Mouse (Mus musculus) spleen, postnatal 14 days (tissue): ENCODE results near the gene Macrod2.

ENCODE experiments used
- DNase-seq, 2 experiments: peaks; one replicate each; pipeline ENCODE4 v3.0.0; 2021 to 2022; ENCODE audit warnings: low spot score in 2 of 2

The Macrod2 gene

GRCm38 (mm10) chr2:141954795-141955194 is 1559.7 kb downstream of the Macrod2 start:
- DNase-seq, result no peak

DNA sequence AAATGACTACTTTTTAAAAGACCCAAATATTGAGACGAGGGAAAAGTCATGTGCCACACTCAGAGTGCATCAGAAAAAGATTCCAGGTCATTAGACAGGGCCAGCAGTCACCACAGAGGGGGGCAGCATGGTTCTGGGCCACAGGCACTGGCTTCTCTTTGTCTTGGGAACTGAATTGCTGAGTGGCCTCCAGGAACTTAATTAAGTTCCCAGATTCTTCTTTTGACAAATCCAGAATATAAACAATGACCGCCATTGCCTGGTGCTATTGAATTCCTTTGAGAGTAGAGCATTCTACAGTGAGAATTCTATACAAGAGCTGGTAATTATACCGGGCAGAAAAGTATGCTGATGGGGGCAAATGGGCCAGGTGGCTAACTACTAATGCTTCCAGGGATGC is 1560.1 kb downstream of the Macrod2 start:
- DNase-seq, result no peak

- no peak for DNase-seq
These were observed 1567.8 kb downstream of the Macrod2 start for GRCm38 (mm10) chr2:141962868-141963267.

DNA sequence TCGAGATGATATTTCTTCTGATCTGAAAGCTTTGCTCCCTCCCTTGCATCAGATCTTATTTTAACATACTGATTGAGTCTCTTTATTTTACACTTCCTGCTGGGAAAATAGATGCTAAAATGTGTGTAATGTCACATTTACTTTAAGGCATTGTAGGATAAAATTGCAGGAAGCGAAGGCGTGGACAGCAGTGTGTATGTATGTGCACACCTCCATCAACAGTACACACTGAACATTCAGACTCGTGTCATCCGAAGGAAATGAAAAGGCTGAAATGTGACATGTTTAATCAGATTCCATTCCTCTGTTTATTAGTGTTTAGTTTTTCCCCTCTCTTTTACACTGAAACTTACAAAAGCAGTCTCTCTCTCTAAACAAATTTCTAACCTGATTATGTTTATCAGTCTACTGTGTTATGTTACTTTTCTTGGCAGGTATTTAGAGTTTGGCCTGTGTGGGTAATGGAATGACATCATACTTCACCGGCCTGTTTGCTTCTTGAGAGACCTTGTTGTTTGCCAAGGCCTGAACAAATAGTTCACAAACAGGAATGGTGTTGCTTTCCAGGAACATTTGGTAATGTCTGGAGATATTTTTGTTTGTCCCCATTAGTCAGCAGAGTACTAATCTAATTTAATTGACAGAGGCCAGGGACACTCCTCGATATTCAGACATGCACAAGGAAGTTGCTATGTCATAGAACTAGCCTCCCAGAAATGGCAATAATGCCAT is 1588.7 kb downstream of the Macrod2 start:
- DNase-seq, result no peak

DNA sequence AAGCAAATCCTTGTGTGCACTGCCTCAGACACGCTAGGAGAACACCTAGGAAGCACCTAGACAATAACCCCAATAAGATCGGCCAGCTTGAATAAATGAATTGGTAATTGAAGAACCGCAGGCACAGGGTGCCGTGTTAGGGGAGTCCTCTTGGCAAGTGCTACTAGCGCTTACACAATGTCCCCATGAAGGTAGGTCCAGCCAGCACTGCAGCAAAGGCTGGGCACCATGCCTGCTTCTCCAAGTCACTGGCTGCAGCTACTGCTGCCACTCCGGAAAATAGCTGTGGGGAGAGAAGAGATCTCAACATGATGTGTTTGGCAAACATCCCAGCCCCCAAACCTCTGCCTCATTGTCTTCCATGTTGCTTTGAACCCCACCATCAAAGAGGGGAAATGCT is 1603.8 kb downstream of the Macrod2 start:
- DNase-seq, result no peak

- no peak for DNase-seq
These were observed 1629.5 kb downstream of the Macrod2 start for GRCm38 (mm10) chr2:142024534-142025155.

GRCm38 (mm10) chr2:142026721-142027120 is 1631.6 kb downstream of the Macrod2 start:
- DNase-seq, result no peak

- DNase-seq, result no peak
These were observed 1635.9 kb downstream of the Macrod2 start for GRCm38 (mm10) chr2:142030756-142031646.

DNA sequence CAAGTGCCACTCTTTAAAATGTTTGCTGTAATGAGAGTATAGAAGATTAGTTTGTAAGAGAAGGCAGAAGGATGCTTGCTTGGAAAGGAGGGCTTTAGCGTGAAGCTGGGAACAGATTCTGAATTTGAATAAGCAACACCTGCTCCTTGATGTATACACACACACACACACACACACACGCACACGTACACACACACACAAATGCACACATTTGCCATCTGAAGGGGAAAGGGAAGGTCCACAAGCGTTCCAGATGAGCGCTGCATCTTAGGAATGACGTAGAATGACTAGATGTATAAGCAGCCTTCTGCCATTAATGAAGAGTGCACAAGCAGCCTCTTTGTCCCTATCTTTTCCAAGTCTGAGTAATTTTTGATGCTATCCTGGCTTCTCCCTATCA is 1660.5 kb downstream of the Macrod2 start:
- DNase-seq, result no peak

GRCm38 (mm10) chr2:142057889-142058750 is 1663.0 kb downstream of the Macrod2 start:
- no peak for DNase-seq

- DNase-seq, result no peak
These were observed 1663.6 kb downstream of the Macrod2 start for GRCm38 (mm10) chr2:142058751-142059090.

GRCm38 (mm10) chr2:142108947-142109346 is 1713.8 kb downstream of the Macrod2 start:
- DNase-seq, result no peak

- DNase-seq, result no peak
These were observed 1721.5 kb downstream of the Macrod2 start for GRCm38 (mm10) chr2:142116623-142117022.

GRCm38 (mm10) chr2:142128109-142128508 is 1733.0 kb downstream of the Macrod2 start:
- no peak for DNase-seq

DNA sequence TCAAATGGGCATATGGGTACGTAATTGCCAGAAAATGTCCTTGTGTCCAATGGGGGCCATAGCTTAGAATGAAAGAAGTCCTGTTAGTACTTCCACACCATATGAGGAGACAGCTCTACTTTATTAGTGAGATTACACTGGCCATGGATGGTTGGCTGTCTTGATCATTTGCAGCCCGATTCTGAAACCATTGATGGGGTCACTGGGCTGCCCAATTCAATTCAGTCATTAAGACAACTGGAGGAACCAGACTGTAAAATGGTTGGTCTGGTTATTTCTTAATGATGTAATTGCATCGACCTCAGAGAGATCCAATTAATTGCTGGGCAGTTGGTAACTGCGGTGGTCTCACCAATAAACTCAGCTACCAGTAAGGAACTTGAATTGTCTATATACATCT is 1734.1 kb downstream of the Macrod2 start:
- DNase-seq, result no peak

DNA sequence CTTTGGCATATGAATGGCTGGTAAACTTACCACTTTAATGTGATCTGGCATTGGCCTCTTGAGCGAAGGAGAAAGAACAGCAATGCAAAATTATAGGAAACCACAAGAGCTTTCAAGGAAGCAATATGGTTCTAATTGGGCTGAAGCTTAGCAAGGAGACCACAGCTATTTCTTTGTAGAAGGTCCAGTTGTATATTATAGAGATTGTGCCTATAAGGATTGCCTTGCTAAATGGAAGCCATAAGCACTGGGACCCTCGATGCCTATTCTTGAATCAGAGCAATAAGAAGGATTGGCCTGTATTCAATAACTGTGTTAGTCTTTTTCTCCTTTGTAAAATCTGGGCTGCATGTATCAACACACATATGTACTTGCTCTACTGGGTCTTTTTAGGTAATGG is 1754.2 kb downstream of the Macrod2 start:
- no peak for DNase-seq

DNA sequence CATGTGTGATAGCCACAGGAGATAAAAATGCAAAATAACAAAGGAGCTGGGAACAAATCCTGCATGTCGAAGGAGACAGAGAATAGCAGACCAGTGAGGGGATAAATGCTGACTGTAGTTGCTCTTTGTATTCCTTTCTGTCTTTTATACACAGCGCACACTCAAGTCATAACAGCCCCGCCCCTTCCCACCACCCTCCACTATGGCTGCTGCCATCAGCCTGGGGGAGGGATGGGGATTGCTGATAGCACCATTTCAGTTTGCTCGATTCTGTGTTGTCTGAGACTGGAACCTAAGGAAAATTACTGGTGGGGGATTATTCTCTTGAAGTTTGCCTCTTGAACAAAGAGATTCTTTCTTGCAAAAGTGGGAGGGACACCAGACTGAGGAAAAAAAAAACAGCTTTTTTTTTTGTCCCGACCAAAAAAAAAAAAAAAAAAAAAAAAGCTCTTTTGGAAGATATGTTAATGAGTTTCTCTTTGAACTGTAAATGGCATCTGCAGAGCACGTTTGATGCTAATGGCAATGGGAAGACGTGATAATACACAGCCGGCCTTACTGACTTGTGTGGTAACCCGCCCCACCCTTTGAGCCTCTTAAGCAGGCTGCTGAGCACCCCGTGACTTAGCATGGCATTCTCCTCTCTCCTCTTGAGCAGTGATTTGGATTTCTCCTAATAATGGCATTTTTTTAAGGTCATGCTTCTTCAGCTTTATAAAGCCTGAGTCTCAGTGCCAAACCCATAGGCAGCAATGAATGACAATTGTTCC is 1768.6 kb downstream of the Macrod2 start:
- no peak for DNase-seq

DNA sequence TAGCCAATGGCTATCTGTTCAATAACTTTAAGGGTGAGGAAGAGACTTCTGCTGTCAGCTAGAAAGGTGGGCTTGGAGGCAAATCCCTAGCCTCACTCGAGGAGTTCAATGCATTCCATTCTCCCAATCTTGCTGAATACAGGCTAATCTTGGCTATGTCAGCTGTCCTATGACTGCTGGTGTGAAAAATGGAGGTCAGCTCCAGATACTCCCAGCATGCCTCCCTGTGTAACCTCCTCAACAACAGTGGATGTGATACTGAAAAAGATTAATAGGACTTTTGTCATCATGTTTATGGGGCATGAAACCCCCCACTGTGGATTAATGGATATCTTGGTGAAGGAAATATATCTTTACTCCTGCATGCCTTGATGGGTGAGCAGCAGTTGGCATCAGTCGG is 1774.5 kb downstream of the Macrod2 start:
- no peak for DNase-seq

- no peak for DNase-seq
These were observed 1777.6 kb downstream of the Macrod2 start for GRCm38 (mm10) chr2:142172706-142173105.

- DNase-seq, result no peak
These were observed 1778.9 kb downstream of the Macrod2 start for GRCm38 (mm10) chr2:142174039-142174438.

DNA sequence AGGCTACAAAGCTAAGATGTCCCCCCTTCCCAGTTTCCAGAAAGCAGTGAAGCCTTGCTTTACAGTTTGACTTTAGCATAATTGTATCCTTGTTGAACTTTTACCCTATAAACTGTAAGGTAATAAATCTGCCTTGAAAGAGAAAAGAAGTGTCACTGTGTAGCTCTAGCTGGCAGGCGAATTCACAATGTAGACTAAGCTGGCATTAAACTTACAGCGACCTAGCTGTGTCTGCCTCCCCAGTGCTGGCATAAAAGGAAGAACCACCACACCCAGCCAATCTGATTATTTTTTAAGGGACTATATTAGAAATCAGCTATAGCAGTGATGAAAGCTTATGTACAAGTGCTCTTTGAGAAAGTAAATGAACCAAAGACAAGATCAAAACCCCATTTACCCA is 1791.8 kb downstream of the Macrod2 start:
- DNase-seq, result no peak
